Mouse (Mus musculus) heart, postnatal 14 days (tissue): ENCODE results near the gene Rnf121. TPM values are rescaled to one million over a fixed set of nuclear protein-coding genes. Genes with fewer than 3 reads are reported as not detected.
A peak's percentile ranks its signal among the peaks of the same experiment; 100 is the strongest.

Experiments
- DNase-seq, 2 experiments: peaks; one replicate each; pipeline ENCODE4 v3.0.0; 2021 to 2022
- intact Hi-C: fragments of 180-260 bp; cut with DNase I; formaldehyde crosslinking; loops from one replicate; pipeline ENCODE4 v1.15.1; 2025
- total RNA-seq, 2 experiments: library from RNA; stranded (reverse); gene quantifications; 2 replicates each; pipeline ENCODE4 v1.2.3; 2021

Rnf121 gene
- total RNA-seq, 2 experiments from 2014 or later = 19.8 to 21.5 TPM

GRCm38 (mm10) chr7:102006520-102006919 lies 58.7 kb downstream of the Rnf121 start:
- no peak for DNase-seq
- intact Hi-C loops = no loop called here

GRCm38 (mm10) chr7:102000921-102001630 lies 64.2 kb downstream of the Rnf121 start:
- intact Hi-C loops = no loop called here
- DNase-seq = peak; percentile 59 to 62

- intact Hi-C loops = no loop called here
- DNase-seq = no peak
Measured at GRCm38 (mm10) chr7:102000296-102000695, 65.0 kb downstream of the Rnf121 start.

- DNase-seq = no peak
- intact Hi-C loops = loop anchor here (2.0 to 5.0 kb wide), 3 partner anchors 25 to 82 kb away; no protein-coding TSS in a partner anchor
Measured at GRCm38 (mm10) chr7:101999461-102000151, 65.7 kb downstream of the Rnf121 start.

GRCm38 (mm10) chr7:101998194-101998927 lies 66.9 kb downstream of the Rnf121 start:
- intact Hi-C loops = loop anchor here (2.0 to 5.0 kb wide), 3 partner anchors 24 to 81 kb away; no protein-coding TSS in a partner anchor
- peak; percentile 90 to 93 for DNase-seq

GRCm38 (mm10) chr7:101994241-101994640 lies 71.0 kb downstream of the Rnf121 start:
- intact Hi-C loops = no loop called here
- no peak for DNase-seq

- intact Hi-C loops = no loop called here
- DNase-seq = no peak
Measured at GRCm38 (mm10) chr7:101985081-101985480, 80.2 kb downstream of the Rnf121 start.

GRCm38 (mm10) chr7:101982735-101983134 lies 82.5 kb downstream of the Rnf121 start:
- intact Hi-C loops = no loop called here
- DNase-seq = no peak

- peak; percentile 60 to 65 for DNase-seq
- intact Hi-C loops = loop anchor here (2.0 kb wide), 1 partner anchor 24 kb away; no protein-coding TSS in a partner anchor
Measured at GRCm38 (mm10) chr7:101974505-101974904, 90.8 kb downstream of the Rnf121 start.

GRCm38 (mm10) chr7:101973730-101974129 lies 91.5 kb downstream of the Rnf121 start:
- DNase-seq = no peak
- intact Hi-C loops = loop anchor here (2.0 kb wide), 1 partner anchor 25 kb away; no protein-coding TSS in a partner anchor

GRCm38 (mm10) chr7:101971721-101972120 lies 93.5 kb downstream of the Rnf121 start:
- no peak for DNase-seq
- intact Hi-C loops = loop anchor here (2.0 kb wide), 1 partner anchor 37 kb away; the partner anchor contains the start of gene Numa1

- intact Hi-C loops = loop anchor here (2.0 kb wide), 1 partner anchor 36 kb away; the partner anchor contains the start of gene Numa1
- peak; percentile 75 to 83 for DNase-seq
Measured at GRCm38 (mm10) chr7:101970821-101971461, 94.3 kb downstream of the Rnf121 start.

GRCm38 (mm10) chr7:101970429-101970775 lies 94.9 kb downstream of the Rnf121 start:
- intact Hi-C loops = loop anchor here (2.0 kb wide), 1 partner anchor 36 kb away; the partner anchor contains the start of gene Numa1
- peak; percentile 93 to 97 for DNase-seq

- intact Hi-C loops = loop anchor here (2.0 to 5.0 kb wide), 2 partner anchors 35 to 53 kb away; partner anchors contain the start of gene Numa1
- peak; percentile 87 to 89 for DNase-seq
Measured at GRCm38 (mm10) chr7:101969694-101970428, 95.4 kb downstream of the Rnf121 start.

Other genes with a start within 250 kb of the Rnf121 start
- gene Phox2a, start 247.2 kb downstream of the Rnf121 start, total RNA-seq = under 1 TPM; 0.50 to 0.61 TPM
- 100 to 1,000 TPM; 129 to 135 TPM for gene Inppl1, start 227.2 kb downstream of the Rnf121 start, total RNA-seq
- gene Folr2, start 208.3 kb downstream of the Rnf121 start, total RNA-seq = 1 to 10 TPM; 2.5 to 3.2 TPM
- gene Anapc15, start 201.8 kb downstream of the Rnf121 start, total RNA-seq = 10 to 100 TPM; 17.1 to 21.8 TPM
- gene Folr1, start 194.7 kb downstream of the Rnf121 start, total RNA-seq = 1 to 10 TPM in 1 of 2 experiments, under 1 TPM in 1; 0.71 to 1.5 TPM
- gene Lamtor1, start 159.6 kb downstream of the Rnf121 start, total RNA-seq = 10 to 100 TPM; 90.2 to 100.0 TPM
- not detected for gene Tomt, start 159.1 kb downstream of the Rnf121 start, total RNA-seq
- 1 to 10 TPM; 2.9 to 3.9 TPM for gene Lrrc51, start 131.6 kb downstream of the Rnf121 start, total RNA-seq
- gene Numa1, start 131.4 kb downstream of the Rnf121 start, total RNA-seq = 10 to 100 TPM; 90.0 to 95.3 TPM
- gene Il18bp, start 46.8 kb downstream of the Rnf121 start, total RNA-seq = 1 to 10 TPM; 5.1 to 6.4 TPM
- gene Xndc1, start within 50 bp of the Rnf121 start, total RNA-seq = 10 to 100 TPM in 1 of 2 experiments, 1 to 10 TPM in 1; 8.9 to 10.2 TPM
- gene Xntrpc, start 244 bp upstream of the Rnf121 start, total RNA-seq = under 1 TPM; 0.61 to 0.84 TPM
- under 1 TPM; 0.63 to 0.69 TPM for gene Trpc2, start 17.6 kb upstream of the Rnf121 start, total RNA-seq
- gene Art1, start 36.3 kb upstream of the Rnf121 start, total RNA-seq = 100 to 1,000 TPM; 131 to 158 TPM
- gene Art5, start 44.0 kb upstream of the Rnf121 start, total RNA-seq = 1 to 10 TPM; 4.3 to 5.4 TPM
- gene Chrna10, start 51.4 kb upstream of the Rnf121 start, total RNA-seq = not detected
- gene Nup98, start 144.7 kb upstream of the Rnf121 start, total RNA-seq = 10 to 100 TPM; 31.9 to 34.2 TPM
- gene Pgap2, start 144.7 kb upstream of the Rnf121 start, total RNA-seq = 10 to 100 TPM; 54.4 to 55.7 TPM
- 10 to 100 TPM; 30.8 to 31.9 TPM for gene Rhog, start 190.6 kb upstream of the Rnf121 start, total RNA-seq
- gene Stim1, start 202.3 kb upstream of the Rnf121 start, total RNA-seq = 10 to 100 TPM; 25.8 to 30.2 TPM